Mouse (Mus musculus): Measurements from ENCODE around the gene Klrb1f.
"Not testable (repeated sequence)": the region's sequence is repeated elsewhere in the genome, so short reads cannot be mapped to it uniquely, and the experiment has no call there.

Gene Klrb1f

DNA sequence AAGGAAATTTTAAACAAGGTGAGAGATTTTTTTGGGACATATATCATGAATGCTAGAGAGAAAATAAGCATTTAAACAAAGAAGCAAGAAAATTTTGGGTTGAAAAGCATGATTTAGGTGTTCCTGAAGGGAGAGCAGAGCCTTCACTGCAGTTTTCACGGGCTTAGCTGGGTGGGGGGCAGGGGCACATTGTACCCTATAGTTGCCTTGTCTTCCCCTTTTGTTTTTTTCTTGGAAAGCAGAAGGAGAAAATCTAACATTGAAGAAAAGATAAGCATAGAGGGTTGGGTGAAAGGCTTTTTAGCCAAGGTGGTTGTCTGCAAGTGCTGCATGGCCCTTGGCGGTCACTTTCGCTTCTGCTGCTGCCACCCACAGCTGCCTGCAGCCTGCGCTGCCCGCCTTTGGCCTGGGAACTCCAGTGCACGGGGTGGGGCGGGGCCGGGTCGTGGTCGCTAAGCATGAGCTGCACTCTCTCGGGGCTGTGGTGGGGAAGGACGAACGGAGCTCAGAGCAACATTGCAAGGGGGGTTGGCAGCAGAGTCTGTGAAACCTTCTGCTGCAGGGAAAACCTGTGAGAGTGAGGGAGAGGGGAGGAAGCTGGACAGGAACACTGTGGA is 3.3 kb downstream of the Klrb1f start:
- peak; percentile 46 for DNase-seq (ENCODE audit: low spot score)

GRCm38 (mm10) chr6:129049596-129050251 is 4.0 kb downstream of the Klrb1f start:
- DNase-seq (ENCODE audit: low spot score): no peak

DNA sequence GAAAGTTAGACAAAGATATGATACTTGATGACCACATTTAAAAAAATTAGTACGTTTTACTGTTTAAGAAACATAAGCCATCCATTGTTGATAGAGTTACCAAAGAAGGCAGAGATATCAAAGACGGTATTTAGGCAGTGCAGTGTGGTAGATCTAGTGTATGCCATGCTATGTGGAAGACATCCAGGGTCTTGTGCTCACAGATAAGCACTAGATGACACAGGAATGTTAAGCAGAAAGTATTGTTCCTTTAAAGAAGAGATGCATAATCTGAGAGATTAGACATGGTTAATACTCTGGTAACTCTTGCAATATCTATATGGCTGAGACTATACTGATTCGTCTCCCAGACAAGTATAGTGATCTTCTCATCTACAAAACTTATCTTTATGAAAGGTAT is 5.4 kb downstream of the Klrb1f start:
- DNase-seq (ENCODE audit: low spot score): no peak

DNA sequence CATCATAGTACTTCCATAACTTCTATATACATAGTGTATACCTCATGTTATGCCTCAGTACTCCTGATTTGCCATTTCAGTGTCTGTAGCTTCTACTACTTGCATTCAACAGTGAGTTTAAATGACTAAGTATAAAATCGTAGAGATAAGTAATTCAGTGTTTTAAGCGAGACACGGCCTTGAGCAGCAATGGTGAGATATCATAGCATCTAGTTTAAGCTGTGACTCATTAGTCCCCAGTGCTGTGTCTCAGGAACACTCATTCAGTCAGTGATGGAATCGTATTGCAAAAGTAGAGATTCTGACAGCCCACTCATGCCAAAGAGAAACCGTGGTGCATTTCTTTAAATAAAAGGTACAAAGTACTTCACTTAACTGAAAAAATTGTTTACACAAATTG is 6.0 kb downstream of the Klrb1f start:
- DNase-seq (ENCODE audit: low spot score): no peak

DNA sequence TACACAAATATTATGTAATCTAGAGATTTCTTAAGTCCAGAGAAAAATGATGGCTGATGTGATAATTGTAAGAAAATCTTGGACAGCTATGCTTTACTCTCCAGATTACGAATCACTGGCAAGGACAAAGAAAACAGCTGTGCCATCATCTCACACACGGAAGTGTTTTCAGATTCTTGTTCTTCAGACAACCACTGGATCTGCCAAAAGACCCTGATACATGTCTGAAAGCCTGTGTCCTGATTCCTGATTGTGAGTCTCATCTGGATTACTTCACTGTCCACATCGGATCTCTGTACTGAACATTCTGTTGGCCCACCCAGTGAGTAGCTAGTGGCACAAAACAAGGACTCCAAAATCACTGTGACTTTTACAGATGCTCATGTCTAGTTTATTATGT is 10.5 kb downstream of the Klrb1f start:
- no peak for DNase-seq (ENCODE audit: low spot score)

DNA sequence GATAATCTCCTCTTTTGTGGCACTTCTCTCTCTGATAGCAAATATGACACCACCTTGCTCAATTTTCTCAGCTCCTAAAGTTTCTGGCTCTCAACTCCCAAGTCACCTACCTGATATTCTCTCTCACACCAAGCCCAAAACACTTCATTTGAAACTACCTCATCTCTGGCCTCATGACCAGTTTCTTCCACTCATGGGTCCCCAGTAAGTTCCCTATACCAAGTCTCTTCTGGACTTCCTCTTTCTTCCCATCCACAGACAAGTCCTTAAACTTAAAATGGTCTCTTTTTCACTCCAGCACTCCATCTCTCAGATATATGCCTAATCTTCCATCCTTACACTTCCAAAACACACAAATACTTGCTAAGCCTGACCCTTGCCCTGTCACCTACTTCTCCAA is 12.3 kb downstream of the Klrb1f start:
- DNase-seq (ENCODE audit: low spot score): no peak

DNA sequence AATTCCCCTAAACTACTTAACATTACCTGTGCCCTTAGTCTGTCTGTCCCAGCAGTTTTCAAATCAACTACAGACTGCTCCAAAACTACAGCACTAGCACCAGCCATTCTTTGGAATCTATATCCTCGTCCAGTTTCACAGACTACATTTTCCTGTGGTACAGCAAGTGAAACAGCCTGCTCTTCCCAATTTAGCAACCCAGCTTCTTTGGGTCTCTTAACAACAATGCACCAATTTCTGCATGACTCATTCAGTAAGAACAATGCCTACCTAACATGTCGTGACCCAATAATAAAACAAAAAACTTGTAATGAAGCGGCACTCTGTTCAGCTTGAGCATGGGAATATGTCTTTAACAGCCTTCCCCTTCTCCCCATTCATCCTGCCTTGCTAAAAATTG is 19.7 kb downstream of the Klrb1f start:
- DNase-seq (ENCODE audit: low spot score): no peak

- DNase-seq (ENCODE audit: low spot score): no peak
Measured at GRCm38 (mm10) chr6:129065857-129066256, 20.2 kb downstream of the Klrb1f start.

DNA sequence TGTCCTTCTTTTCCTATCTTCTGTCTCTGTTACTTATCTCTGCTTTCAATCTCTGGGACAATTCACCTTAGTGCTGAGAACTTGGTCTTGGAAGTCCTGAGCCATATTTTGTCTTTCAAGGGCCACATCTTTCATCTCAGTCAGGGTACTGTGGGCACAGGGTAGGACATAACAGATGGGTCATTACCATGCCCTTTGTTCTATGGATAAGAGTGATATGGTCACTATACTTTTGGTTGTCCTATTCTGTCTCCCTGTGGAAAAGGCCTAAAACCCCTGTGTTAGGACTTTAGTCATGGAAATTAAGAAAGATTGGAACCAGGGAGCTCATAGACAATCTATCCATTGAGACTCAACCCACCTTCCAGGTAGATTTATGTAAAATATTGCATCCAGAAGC is 20.8 kb downstream of the Klrb1f start:
- DNase-seq (ENCODE audit: low spot score): no peak

GRCm38 (mm10) chr6:129066986-129067385 is 21.3 kb downstream of the Klrb1f start:
- peak; percentile 14 for DNase-seq (ENCODE audit: low spot score)

DNA sequence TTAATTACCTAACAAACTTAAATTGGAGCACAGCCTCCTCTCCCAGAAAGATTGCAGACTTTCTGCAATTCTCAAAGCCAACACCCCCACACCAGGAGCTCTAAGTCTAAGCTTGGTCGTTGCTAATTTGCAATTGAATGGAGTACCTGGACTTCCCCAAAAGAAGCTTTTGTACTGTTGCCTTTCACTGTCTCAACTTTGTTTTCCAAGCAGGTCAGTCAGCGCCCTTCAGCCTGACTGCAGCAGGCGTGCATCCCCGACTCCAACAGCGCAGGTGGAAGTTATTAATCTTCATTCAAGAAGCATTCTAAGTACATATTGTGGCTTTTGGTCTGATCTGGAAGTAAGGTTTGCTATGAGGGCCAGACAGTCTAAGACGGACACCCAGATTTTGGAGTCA is 39.4 kb downstream of the Klrb1f start:
- DNase-seq (ENCODE audit: low spot score): no peak

DNA sequence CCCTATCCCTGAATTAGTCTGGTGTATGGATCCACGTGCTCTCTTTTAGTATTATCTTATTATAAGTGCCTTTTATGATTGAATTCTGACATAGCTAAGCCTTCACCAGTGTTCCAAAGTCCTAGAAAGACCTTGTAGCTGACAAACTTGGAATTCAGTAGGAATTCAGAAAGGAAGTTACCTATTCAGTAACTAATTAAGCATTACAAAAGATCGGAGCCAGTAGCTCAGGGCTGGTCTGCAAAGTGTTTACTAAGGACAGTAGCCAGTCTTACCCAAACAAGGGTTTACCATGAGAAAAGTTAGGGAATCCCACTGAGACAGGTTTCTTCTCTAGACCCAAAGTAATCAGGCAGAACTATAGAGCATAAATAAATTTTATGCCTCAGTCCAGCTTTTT is 40.3 kb downstream of the Klrb1f start:
- not testable (repeated sequence) for DNase-seq (ENCODE audit: low spot score)

GRCm38 (mm10) chr6:129088161-129088560 is 42.5 kb downstream of the Klrb1f start:
- DNase-seq (ENCODE audit: low spot score): no peak

- not testable (repeated sequence) for DNase-seq (ENCODE audit: low spot score)
Measured at GRCm38 (mm10) chr6:129088596-129088995, 42.9 kb downstream of the Klrb1f start.

- DNase-seq (ENCODE audit: low spot score): no peak
Measured at GRCm38 (mm10) chr6:129095166-129095565, 49.5 kb downstream of the Klrb1f start.

DNA sequence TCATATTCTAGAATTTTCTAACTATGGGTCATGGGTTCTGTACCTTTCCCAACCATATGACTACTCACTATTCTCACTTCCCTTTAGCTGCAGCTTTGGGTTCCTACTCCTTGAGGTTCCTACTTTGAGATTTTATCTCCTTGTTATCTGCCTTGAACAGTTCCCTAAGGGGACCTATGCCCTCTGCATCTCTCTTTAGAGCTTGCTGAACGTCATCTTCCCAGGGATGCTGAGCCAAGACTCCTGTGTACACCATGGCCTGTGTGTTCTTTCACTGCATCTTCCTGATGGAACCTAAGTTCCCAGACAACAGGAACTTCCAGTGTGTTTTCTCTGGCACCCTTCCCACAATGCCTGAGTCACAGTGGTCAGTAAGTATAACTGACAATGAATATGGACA is 52.2 kb downstream of the Klrb1f start:
- no peak for DNase-seq (ENCODE audit: low spot score)

DNA sequence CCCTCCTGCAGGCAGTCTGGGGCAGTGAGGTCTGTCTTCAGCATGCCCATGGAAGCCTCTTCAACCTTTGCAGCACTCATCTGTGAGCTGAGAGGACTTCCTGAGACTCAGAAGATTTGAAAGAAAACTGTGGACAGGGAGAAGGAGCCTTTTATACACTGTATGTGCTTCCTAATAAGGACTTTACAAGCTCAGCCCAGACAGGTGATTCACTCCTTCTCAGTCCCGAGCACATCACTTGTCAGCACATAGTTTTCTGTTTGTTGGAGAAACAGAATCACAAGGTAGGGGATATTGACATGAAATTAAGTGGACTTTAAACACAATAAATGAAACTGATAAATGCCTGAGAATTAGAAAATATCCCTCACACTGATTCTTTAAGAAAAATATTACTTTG is 55.1 kb downstream of the Klrb1f start, which contains the start of gene Clec2e:
Gene Clec2e (minus strand): TSS at position 120 of the 400 bp plus-strand sequence.
- not testable (repeated sequence) for DNase-seq (ENCODE audit: low spot score)

- no peak for DNase-seq (ENCODE audit: low spot score)
Measured at GRCm38 (mm10) chr6:129101604-129102003, 55.9 kb downstream of the Klrb1f start.

DNA sequence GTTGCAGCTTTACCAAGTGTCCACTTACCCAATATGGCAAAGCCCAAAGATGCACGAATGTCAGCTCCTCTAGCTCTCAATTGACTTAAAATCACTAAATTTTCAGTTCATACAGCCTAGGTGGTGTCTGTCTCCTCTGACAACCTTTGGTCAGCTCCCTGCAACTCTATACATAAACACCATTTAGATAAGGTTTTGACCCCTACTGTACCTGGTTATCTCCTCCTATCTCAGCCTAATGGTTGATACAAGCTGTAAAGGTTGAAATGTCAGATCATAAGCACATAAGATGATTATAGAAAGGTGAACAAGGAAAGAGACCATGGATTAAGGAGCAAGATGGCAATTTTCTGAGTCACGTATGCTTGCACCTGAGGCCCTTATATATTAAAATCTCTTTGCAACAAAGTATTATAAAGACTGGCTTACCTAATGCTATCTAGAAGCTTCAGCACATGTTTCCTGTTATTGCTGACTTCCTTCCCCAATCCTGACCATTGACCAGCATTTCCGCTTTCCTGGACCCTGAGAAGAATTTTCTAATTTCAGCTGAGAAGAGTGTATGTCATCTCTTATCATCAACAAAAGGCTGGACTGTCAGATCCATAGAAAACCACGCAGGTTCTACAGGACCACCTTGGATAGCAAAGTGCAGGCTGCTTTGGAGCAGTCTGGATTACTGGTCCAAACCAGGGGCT is 57.3 kb downstream of the Klrb1f start:
- no peak for DNase-seq (ENCODE audit: low spot score)
